Comparison of ENCODE assay signal across 8 mouse cellular contexts in the genomic region with DNA sequence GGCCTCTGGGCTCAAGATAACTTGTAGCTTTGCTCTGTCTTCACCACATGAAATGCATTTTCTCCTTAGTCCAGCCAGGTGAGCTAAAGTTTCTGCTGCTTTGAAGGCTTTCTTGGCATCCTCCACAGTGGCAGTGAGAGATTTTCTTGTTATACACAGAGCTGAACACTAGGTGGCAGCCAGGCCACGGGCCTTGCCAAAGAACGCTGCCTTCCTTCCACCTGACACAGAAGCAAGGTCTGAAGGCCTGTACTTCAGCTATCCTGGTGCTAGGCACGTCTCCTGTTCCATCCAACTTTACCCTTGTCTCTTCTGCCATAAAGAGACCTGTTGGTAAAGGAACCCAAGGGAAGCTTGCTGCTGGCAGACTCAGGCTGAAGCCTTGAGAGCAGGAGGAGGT. TPM values are rescaled to one million over a fixed set of nuclear protein-coding genes. Genes with fewer than 3 reads are reported as not detected.
DNase-seq lines count a peak whose midpoint lies in the region; ATAC-seq and TF ChIP-seq lines count a peak whose summit lies in the region.

No protein-coding gene starts in this region.

- no peak overlapping the region for H3K4me3 ChIP-seq in thymus, adult 2 months (ENCODE audit: control insufficient read depth, insufficient read depth, low read length)
- H3K4me3 ChIP-seq in cerebellum, adult 2 months (replicated peaks; ENCODE audit: insufficient read depth, low read depth, low read length), result no peak overlapping the region
- no peak overlapping the region for H3K4me3 ChIP-seq in forebrain, postnatal 0 days (ENCODE audit: low read depth, low read length)
- no peak overlapping the region for H3K4me3 ChIP-seq in limb, embryonic 14.5 days (replicated peaks; ENCODE audit: low read length)
- H3K4me3 ChIP-seq in neural tube, embryonic 15.5 days (replicated peaks), result no peak overlapping the region

- ATAC-seq in forebrain, postnatal 0 days, result peak; percentile 83
- ATAC-seq in limb, embryonic 14.5 days (ENCODE audit: low FRiP score, low read depth), result no peak
- peak; percentile 86 for ATAC-seq in neural tube, embryonic 15.5 days (ENCODE audit: low FRiP score)

- no peak for TF ChIP-seq CTCF in thymus, adult 2 months (IDR thresholded peaks at IDR 0.05; ENCODE audit: borderline replicate concordance, control insufficient read depth, extremely low read depth, insufficient read depth, low read length, poor library complexity)
- peak; percentile 68 for TF ChIP-seq CTCF in cerebellum, adult 2 months (IDR thresholded peaks at IDR 0.05; ENCODE audit: borderline replicate concordance, insufficient read depth, low read depth, low read length)
- TF ChIP-seq CTCF in forebrain, postnatal 0 days (IDR thresholded peaks at IDR 0.05; ENCODE audit: low read depth), result peak; percentile 86

- 9% methylated on average over 3 of the region's 3 CpGs for WGBS in thymus, adult 2 months
- WGBS in cerebellum, adult 2 months, result 5% methylated on average over 3 of the region's 3 CpGs
- WGBS in forebrain, postnatal 0 days, result 8% methylated on average over 3 of the region's 3 CpGs
- 12% methylated on average over 3 of the region's 3 CpGs for WGBS in limb, embryonic 14.5 days
- 11% methylated on average over 3 of the region's 3 CpGs for WGBS in neural tube, embryonic 15.5 days

- peak; percentile 11 for DNase-seq in thymus, adult 2 months
- DNase-seq in thymus, adult 18-20 months, result no peak
- DNase-seq in cerebellum, adult 2 months, result peak; percentile 24 to 25
- peak; percentile 72 for DNase-seq in forebrain, postnatal 0 days
- DNase-seq in kidney, adult 8-10 months, result peak; percentile 43 to 66
- peak; percentile 69 for DNase-seq in limb, embryonic 14.5 days (ENCODE audit: low spot score)
- no peak for DNase-seq in natural killer cell, adult 2 months (ENCODE audit: low spot score in 2 of 2)

- no peak overlapping the region for H3K4me2 ChIP-seq in forebrain, postnatal 0 days (ENCODE audit: low read depth)
- no peak overlapping the region for H3K4me2 ChIP-seq in limb, embryonic 14.5 days (replicated peaks; ENCODE audit: low read depth, low read length, severe bottlenecking)
- no peak overlapping the region for H3K4me2 ChIP-seq in neural tube, embryonic 15.5 days

- H3K27me3 ChIP-seq in thymus, adult 2 months (ENCODE audit: control insufficient read depth, insufficient read depth, low read length), result no peaks in the 10 kb centered on the region
- no peaks in the 10 kb centered on the region for H3K27me3 ChIP-seq in cerebellum, adult 2 months (ENCODE audit: control insufficient read depth, insufficient read depth, low read length)
- no peaks in the 10 kb centered on the region for H3K27me3 ChIP-seq in forebrain, postnatal 0 days (ENCODE audit: insufficient read depth, low read length)
- H3K27me3 ChIP-seq in limb, embryonic 14.5 days (ENCODE audit: control insufficient read depth, insufficient read depth, low read length), result no peaks in the 10 kb centered on the region
- H3K27me3 ChIP-seq in neural tube, embryonic 15.5 days (replicated peaks), result no peaks in the 10 kb centered on the region

- no peak overlapping the region for H3K27ac ChIP-seq in thymus, adult 2 months (ENCODE audit: control insufficient read depth, insufficient read depth, low read length)
- H3K27ac ChIP-seq in cerebellum, adult 2 months (ENCODE audit: insufficient read depth, low read length), result no peak overlapping the region
- H3K27ac ChIP-seq in forebrain, postnatal 0 days (ENCODE audit: low read depth, low read length), result no peak overlapping the region
- H3K27ac ChIP-seq in limb, embryonic 14.5 days (replicated peaks; ENCODE audit: low read depth, low read length), result no peak overlapping the region
- H3K27ac ChIP-seq in neural tube, embryonic 15.5 days (replicated peaks), result no peak overlapping the region

- no peaks in the 10 kb centered on the region for H3K36me3 ChIP-seq in thymus, adult 2 months (ENCODE audit: control insufficient read depth, insufficient read depth, low read length)
- no peaks in the 10 kb centered on the region for H3K36me3 ChIP-seq in forebrain, postnatal 0 days (ENCODE audit: insufficient read depth)
- H3K36me3 ChIP-seq in limb, embryonic 14.5 days (ENCODE audit: control insufficient read depth, insufficient read depth, low read length), result no peaks in the 10 kb centered on the region
- H3K36me3 ChIP-seq in neural tube, embryonic 15.5 days, result no peaks in the 10 kb centered on the region

- H3K9me3 ChIP-seq in forebrain, postnatal 0 days (ENCODE audit: low read length), result no peaks in the 10 kb centered on the region
- no peaks in the 10 kb centered on the region for H3K9me3 ChIP-seq in limb, embryonic 14.5 days (ENCODE audit: control insufficient read depth, low read length)
- no peaks in the 10 kb centered on the region for H3K9me3 ChIP-seq in neural tube, embryonic 15.5 days (replicated peaks)

- no peaks in the 10 kb centered on the region for H3K4me1 ChIP-seq in thymus, adult 2 months (replicated peaks; ENCODE audit: control insufficient read depth, insufficient read depth, low read length)
- no peaks in the 10 kb centered on the region for H3K4me1 ChIP-seq in cerebellum, adult 2 months (ENCODE audit: control insufficient read depth, insufficient read depth, low read length)
- no peaks in the 10 kb centered on the region for H3K4me1 ChIP-seq in forebrain, postnatal 0 days (ENCODE audit: insufficient read depth)
- H3K4me1 ChIP-seq in limb, embryonic 14.5 days (ENCODE audit: control insufficient read depth, insufficient read depth, low read length), result no peaks in the 10 kb centered on the region
- no peaks in the 10 kb centered on the region for H3K4me1 ChIP-seq in neural tube, embryonic 15.5 days

- no peak for TF ChIP-seq POLR2A in thymus, adult 2 months (IDR thresholded peaks at IDR 0.05; ENCODE audit: control insufficient read depth, extremely low read depth, insufficient read depth, low read length, poor library complexity)
- TF ChIP-seq POLR2A in cerebellum, adult 2 months (IDR thresholded peaks at IDR 0.05; ENCODE audit: borderline replicate concordance, insufficient read depth, low read length), result no peak
- no peak for TF ChIP-seq POLR2A in limb, embryonic 14.5 days (IDR thresholded peaks at IDR 0.05; ENCODE audit: borderline replicate concordance, extremely low read depth, insufficient read depth, insufficient read length)

- H3K9ac ChIP-seq in forebrain, postnatal 0 days, result no peak overlapping the region
- no peak overlapping the region for H3K9ac ChIP-seq in limb, embryonic 14.5 days (ENCODE audit: low read depth, low read length, severe bottlenecking)
- H3K9ac ChIP-seq in neural tube, embryonic 15.5 days (replicated peaks), result no peak overlapping the region

RNA-seq across cellular contexts. Expression of gene Crnn, which starts 14.1 kb away (rescaled TPM):
- polyA plus RNA-seq in thymus, adult 2 months (2012; rRNA removed), result 0.36 and 0.49 TPM in 2 replicates
- not detected in 2 replicates for polyA plus RNA-seq in cerebellum, adult 2 months (2012; rRNA removed)
- not detected in 2 replicates for total RNA-seq in forebrain, postnatal 0 days (2014; rRNA removed)
- polyA plus RNA-seq in forebrain, postnatal 0 days (2015; fragmentation: Nextera tagmentation; extraction: Ambion mirVana), result not detected in 2 replicates
- 0.14 and 0.55 TPM in 2 replicates for polyA plus RNA-seq in limb, embryonic 14.5 days (2012; rRNA removed)
- polyA plus RNA-seq in limb, embryonic 14.5 days (2014; fragmentation: Nextera tagmentation; extraction: Ambion mirVana), result 0.19 and 0.51 TPM in 2 replicates
- not detected in 2 replicates for polyA plus RNA-seq in neural tube, embryonic 15.5 days (2015; fragmentation: Nextera tagmentation; extraction: Ambion mirVana)

Comparison
In these comparisons a context has a peak if more than half of its experiments do, and no peak if none do; other contexts are left out.
1. DNase-seq: peak in thymus, adult 2 months (single experiment), cerebellum, adult 2 months (2 of 2), forebrain, postnatal 0 days (single experiment), kidney, adult 8-10 months (2 of 2) and limb, embryonic 14.5 days (single experiment); none in thymus, adult 18-20 months (0 of 2) and natural killer cell, adult 2 months (0 of 2).